Mouse (Mus musculus) retina, embryonic 14.5 days (tissue): ENCODE measurements around the gene Angptl2.

ENCODE experiments used
- DNase-seq: peaks from one replicate; pipeline ENCODE4 v3.0.0-alpha.2; 2015; ENCODE audit warnings: low spot score

The Angptl2 gene

DNA sequence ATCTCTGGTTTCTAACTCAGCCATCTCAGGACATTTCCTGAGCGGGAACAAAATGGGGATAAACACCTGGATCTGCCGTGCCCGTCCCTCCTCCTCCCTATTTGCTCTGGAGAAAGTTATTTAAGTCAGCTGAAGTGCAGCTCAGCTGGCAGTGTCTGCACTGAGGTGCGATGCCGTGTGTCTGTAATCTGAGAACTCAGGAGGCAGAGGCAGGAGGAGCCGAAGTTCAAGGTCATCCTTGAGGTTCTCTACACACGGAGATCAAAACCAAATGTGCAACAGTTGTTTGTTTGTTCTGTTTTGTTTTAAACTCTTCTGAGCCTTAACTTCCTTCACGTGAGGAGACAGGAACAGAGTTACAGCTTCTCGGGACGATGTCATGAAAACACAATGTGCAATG, 14.8 kb downstream of the Angptl2 start:
- DNase-seq = no peak

DNA sequence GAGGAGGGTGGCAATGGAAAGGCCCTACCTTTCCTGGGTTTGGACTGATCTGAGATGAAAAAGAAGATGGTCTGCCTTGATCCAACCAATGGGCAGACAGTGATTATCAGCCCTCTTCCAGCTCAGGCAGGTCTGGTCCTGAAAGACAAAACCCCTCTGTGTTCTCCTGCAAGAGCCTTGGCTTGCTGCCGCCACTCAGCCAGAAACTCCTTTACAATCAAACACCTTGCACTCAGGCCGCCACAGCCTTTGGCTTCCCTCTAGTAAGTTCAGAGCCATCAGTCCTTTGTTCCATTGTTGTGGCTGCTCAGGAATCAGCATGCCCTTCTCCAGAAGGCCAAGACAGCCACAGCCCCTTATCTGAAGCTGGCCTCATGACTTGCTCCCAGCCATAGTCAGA, 15.9 kb downstream of the Angptl2 start:
- no peak for DNase-seq

DNA sequence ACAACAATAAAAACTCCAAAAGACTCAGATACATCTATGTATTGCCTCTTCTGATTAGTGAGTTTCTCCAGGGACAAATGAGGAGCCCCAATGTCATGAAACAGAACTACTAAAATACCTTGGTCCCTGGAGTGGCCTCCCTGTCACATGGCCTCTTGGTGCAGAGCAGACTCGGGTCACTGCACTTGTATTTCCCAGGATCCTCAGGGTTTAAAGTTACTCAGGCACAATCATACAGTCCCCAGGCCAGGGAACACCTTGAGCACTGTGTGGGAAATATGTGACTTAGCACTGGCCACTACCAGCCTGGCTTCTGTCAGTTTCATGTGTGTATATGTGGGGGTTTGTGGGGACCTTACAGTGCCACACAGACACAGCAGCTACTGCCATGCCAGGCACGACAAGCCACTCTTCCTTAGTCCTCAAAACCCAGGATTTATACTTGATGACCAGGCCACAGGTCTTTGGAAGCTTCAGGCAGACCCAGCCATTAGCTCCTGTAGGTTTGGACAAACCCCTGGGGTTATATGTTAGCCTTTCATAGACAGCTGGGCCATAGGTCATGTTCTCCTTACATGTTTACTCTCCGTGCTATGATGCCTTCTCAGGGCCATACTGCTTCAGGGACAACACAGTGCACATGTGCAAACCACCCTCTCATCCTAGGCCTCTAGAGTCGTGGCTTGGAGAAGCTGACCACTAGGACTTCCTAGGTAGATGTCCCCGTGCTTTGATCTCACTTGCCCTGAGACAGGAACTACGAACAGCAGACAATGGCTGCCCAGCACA, 17.1 kb downstream of the Angptl2 start:
- DNase-seq = no peak

DNA sequence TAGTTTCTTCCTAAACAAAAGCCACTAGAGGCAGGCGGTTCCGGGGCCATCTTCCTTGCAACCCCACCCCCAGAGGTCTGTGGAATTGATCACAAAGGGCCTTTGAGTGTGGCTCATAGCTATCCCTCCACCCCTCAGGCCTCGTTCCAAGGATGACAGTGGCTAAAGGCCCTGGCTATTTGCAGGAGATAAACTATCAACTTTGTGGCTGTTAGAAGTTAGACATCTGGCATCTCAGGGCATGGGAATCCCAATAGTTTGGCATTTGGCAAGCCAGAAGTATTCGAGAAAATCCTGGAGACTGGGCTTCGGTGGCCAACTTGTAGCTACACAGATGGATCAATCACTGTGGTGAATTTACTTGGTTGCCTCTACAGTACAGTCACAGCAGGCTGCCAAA, 18.0 kb downstream of the Angptl2 start:
- no peak for DNase-seq

DNA sequence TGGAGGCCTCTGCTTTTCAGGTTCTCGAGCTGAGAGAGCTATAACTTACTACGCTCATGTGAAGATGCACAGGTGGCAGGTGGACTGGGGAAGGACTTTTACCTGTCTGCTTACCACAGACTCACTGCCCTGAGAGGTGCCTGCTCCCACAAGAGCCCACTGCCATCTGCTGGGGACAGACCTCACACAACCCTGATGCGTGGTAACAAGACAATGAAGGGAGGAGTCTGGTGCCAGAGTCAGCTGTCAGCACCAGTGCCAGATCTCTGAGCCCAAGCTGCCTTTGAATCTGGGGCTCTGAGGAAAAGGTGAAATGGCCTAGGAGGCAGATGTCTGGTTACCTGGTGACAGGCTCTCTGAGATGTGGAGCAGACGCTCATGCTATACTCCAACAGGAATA, 19.0 kb downstream of the Angptl2 start:
- no peak for DNase-seq

DNA sequence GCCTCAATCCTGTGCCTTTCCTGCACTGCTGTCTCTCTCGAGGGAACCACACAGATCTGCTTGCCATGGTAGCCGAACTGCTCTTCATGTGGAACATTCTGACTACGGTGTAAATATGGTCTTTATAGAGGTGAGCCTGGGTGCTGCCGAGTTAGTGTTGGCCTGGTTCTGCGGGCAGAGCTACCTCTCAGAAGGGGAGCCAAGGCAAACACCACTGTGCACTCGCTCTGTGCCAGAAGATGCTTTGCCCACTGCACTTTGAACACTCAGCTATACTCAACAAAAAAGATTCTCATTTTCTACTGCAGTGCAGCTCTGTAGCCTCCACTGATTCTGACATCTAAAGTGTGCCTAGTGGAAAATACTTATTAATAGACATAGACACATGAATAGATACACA, 21.7 kb downstream of the Angptl2 start:
- no peak for DNase-seq

DNA sequence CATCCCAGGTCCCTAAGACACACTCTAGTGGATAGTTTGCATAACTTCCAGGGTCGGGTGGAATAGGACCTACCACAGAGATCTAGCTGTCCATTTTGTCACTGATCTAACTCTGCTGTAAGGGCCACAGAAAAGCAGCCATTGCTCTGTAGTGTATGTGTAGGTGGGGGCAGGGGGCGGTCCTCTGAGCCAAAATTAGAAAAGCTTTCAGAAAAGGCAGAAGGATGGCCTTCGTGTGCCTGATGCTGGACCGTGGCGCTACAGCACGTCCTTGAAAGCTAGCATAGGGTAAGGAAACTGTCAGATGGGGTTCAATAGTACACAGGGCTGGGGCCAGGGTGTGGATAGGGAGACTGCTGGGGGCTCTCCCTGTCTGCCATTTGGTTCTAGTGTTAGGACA, 29.0 kb downstream of the Angptl2 start:
- no peak for DNase-seq

DNA sequence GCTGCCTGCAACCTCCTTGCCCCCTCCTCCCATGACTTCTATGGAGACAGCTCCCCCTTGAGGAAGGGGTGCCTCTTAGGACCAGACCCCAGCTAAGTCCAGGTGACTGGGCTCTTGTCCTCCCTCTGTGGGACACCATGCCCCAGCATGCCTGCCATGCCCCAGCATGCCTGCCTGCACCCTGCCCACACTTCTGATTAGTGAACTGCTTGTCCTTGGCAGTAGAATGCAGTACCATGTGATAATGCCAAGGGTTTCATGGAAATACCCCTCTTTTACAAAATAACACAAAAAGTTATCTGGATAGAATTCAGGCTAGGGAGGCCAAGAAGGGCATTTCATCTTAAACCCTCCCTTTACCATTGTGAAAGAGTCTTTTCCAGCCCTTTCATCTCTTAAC, 29.5 kb downstream of the Angptl2 start:
- no peak for DNase-seq

DNA sequence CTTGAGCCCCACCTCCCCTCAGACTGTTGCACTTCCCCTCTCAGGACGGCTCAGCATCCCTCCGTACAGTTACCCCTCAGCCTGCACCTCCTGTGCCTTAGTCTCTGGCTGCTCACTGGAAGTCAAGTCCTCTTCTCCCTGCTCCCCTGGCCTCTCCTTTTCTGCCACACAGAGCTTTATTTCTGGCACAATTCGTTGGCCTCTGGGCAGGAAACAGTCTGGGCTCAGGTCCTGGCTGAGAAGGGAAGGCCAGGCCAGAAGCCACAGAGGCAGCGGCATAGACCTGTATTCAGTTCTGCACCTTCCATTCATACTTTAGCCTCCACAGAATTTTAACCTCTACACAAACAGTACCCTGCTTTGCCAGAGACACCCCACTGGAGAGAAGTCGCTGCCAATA, 31.0 kb downstream of the Angptl2 start:
- no peak for DNase-seq

DNA sequence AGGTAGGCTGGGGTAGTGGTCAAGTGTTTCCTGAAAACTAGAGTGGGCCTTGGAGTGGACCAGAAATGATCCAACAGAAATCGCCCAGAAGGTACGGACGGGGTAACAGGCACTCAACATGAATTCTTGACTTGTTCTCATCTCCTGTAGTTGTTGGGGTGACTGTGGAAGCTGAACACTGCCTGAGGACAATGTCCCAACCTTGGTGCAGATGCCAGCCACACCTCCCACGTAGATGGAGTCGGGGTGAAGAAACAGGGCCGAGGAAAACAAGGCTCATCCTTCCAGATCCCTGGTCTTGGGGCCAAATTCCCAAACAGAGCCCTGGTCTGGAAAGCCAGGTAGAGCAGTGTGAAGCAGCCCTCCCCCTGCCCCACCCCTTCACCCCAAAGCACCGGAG, 32.7 kb downstream of the Angptl2 start:
- DNase-seq = no peak

DNA sequence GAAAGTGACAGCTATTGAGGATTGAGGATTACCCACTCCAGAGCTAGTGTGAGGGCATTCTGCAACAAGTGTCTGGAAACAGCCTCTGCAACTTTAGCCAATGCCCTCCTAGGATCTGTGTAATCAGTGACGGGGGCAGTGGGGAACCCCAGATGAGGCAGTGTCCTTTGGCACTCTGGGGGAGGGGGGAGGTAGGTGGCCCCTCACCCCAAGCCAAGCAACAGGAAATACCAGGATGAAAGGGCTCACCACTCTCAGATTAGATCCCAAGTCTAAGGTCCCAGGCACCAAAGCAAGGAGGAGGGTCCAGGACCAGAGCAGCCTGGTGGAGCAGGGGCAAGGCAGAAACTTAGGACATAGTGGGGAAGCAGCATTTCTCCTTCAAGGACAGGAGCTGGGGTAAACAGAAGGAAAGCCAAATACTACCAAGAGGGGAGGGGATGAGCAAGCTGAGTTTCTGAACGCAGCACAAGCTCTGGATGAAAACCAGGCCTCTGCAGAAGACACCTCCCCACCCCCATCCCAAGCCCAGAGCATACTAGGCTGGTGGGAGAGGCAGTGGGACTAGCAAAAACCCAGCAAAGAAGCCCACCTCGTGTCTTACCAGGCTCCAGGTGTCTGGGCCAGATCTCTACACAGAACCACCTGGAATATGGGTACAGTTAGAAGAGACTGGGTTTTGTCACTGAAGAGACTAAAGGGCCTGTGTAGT, 34.2 kb downstream of the Angptl2 start:
- no peak for DNase-seq

DNA sequence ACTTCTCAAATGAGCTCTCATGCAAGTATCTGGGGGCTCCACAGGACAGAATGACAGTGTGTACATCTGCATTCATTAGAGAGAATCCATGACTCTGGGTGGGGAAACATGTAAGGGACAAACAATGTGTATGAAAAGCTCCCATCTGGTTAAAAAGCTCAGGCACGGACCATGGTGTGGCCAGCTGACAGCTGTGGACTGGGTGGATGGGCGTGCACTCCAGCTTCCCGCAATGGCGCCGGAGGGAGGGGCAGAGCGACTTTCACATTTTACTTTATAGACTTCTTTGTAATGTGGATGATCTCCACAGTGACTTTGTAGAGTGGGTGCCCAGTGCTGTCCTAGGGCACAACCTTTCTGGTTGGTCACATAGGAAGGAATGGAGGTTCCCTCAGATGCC, 36.9 kb downstream of the Angptl2 start:
- no peak for DNase-seq

DNA sequence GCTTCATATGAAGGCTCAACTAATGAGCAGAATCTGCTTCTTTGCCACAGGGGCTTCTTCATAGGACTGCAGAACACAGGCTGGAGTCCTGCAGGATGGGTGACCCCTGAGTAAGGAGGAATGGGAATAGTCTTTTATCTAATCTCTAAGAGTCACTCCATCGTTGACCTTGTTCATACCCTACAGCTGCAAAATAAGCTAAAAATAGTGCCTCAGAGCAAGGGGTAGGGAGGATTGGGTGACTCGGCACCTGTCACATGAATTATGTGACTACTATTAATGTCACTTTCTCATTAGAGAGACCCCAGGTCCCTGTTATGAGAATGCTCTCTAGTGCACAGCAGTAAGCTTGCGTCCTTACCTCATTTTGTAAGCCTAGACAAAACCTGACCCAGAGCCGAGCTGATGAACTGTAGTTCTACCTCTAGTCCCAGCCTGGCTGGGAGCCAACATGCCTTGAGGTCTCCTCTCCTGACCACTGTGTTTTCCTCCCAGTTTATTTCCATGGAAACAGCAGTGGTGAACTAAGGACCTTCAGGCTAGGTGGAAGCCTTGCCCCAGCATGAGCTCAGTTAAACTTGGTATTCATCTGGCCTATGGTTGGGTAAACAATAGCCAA, 37.8 kb downstream of the Angptl2 start:
- DNase-seq = no peak

DNA sequence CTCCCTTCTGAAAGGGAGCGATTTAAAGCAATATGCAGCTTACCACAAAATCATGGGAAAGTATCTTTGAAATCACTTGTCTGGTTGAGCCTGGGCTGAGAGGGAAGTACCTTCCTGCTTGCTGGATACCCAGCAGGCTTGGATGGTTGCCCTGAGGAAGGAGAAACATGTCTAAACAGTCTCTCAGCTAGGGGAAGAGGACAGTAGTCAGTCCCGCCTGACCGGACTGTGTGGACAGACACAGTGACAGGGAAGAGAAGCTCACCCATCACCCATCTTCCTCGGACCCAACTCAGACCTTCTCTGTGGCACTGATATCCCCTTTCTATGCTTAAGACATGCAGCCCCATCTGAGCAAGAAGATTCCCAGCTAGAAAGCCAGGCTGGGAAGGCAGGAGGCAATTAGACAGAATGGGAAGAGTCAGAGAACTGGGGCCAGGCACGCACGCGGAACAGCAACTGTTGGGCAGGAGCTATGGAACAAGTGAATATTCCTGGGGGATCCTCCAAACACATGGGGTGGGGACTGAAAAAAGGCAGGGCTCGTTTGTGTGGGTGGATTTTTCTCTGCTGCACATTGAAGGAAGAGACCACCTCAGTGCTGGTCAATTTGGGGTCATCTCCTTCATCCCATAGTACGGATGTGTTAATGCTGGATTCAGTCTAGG, 38.6 kb downstream of the Angptl2 start:
- DNase-seq = no peak

DNA sequence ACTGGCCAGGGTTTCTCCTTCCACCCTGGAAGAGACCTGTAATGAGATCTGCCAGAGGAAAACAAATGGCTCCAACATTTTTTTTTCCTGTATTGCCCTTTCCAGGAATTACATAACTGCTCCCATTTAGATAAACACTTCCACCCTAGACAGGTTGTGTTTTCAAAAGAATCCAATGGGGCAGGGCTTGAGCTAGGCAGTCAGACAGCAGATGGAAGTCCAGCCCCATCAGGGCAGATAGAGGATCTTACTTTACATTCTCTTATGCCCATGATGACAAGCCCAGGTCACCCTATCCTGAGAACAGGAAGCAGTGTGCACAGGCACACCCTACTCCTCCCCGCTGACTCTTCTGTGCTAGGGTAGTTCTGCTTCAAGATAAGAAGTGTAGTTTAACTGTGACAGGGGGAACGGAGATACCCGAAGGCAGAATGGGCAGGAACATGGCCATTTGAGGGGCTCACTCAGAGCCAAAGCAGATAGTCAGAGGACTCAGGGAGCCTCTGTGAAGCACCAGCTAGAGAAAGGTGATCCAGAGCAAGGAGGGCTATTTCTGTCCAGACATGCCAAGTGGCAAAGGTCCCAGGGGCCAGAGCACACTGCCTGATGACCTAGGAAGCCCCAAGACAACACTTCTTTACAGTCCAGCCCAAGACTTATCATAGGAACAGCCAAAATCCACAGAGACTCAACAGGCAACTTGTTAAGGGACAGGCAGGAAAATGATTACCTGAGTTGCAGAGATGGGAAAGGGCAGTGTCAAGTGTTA, 41.1 kb downstream of the Angptl2 start:
- DNase-seq = no peak

DNA sequence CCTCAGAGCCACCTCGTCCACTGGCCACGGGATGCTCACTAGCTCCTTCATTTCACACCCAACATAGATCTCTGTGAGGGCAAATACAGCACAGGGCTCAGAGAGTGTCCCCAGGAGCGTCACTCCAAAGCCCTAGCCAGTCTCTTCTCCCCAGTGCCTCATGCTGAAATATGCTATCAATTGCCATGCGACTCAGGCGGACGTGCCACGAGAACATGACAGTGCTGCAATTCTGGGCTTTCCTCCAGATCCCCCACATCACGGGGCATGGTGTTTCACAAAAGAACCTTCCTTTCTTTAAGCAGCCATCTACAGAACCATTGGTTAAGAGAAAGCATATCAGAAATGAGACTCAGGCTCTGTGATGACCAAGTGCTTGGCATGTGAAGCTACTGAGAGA, 44.9 kb downstream of the Angptl2 start:
- DNase-seq = no peak

DNA sequence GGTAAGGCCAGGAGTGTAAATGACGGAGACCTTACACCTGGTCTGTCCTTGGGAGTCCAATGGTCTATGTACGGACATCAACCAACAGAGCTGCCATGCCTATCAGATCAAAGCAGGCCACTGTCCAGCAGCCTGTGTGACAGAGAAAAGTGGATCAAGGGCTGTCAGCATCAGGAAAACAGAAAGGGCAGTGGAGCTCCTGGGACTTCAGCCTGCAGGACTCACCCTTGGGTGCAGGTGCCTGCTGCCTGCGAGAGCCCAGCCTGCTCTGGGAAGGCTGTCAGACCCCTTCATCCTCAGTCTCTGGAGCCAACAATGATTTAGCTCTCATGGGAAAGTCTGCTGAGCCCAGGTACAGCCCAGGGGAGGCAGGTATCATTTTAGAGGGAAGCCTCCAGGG, 45.6 kb downstream of the Angptl2 start:
- DNase-seq = no peak

DNA sequence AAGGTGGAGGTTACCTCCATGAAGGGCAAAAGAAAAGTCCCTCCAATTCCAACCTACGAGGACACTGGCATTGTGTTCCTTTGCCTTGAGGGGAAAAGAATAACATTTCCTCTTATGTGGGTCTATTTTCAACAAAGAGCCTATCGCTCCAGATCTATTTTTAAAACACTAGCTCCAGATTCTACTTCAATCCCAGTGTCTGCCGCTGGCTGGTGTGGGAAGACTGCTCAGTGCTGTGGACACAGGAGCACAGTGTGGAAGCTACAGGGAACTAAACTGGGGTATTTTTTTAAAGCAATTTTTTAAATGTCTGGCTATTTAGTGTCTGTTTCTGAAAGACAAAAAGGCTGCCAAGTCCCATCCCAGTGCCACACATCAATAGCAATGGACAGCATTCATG, 49.9 kb downstream of the Angptl2 start:
- DNase-seq = no peak

DNA sequence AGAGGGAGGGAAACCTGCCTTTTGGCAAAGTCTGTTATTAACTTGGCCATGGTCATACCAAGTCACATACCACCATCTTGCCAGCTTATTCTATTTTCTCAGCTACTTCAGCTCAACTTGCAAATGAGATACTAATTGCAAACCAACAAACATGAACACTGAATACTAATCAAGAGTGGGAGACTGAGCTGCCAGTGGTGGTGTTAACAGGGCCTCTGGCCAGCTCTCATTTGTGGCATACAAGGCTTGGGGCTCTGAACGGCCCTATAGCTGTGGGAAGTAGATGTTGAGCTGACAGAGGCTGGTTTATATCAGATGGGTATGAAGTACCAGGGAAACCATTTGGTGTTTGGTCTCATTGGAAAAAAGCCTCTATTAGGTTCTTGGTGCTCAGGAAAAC, 51.2 kb downstream of the Angptl2 start:
- no peak for DNase-seq

DNA sequence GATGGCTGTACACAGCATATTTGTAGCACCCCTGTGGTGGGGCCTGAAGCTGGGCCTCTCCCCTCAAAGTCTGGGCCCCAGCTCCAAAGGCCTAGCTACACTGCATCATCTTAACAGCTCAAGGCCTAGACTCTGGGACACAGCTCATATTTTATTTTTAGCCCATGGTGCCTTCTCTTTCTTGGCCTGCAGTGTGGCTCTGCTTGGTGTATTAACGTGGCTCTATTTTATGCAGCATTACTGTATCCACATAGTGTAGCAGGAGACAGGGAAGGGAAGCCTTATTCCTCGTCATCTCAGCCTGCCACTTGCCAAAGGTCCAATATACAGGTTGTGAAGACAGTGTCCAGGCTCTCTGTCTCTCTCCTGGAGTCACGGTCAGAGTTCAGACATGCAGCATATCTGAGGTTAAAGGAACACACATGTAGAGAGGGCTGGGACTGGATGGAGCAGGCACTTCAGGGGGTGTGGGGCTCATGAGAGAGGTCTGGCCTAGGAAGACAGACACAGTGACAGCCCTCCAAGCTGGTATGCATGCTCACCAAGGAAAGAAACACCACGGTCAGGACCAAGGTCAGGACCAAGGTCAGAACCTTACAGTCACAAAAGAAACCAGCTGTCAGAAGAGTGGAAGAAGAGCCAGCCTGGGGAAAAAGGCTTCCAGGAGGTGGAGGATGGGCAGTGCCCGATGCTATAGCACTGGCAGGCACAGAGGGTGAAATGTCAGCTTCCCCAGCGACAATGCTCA, 52.7 kb downstream of the Angptl2 start:
- no peak for DNase-seq

DNA sequence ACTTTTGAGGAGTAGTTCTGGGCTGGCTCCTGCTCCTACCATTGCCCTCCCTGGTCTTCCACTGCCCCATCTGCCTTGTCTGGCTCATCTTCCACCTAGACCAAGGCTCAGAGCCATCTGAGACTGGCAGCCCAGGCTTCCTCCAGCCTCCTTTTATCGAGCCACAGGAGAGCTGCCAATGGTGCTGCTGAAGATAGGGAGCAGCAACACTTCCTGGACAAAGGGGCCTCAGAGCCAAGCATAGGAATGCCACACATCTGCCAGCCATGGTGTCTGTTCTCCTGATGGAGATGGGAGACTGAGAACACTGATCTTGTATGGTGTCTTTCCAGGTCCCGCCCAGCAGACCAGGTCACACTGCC, 53.2 kb downstream of the Angptl2 start:
- no peak for DNase-seq
